Mouse (Mus musculus): ENCODE measurements around the gene Tcf12.

- TF ChIP-seq CTCF (IDR thresholded peaks at IDR 0.05; ENCODE audit: extremely low read depth, insufficient read depth, insufficient read length, insufficient replicate concordance) (peak; percentile 61; the same call in 1 of the 2 replicates), POLR2A (IDR thresholded peaks at IDR 0.05; ENCODE audit: low read depth, low read length) (no peak)
These were observed 305.3 kb downstream of the Tcf12 start for GRCm38 (mm10) chr9:71806422-71806805.

All from spleen, adult 2 months (tissue).